Mouse (Mus musculus) cerebellum, adult 11 months (tissue): ENCODE results near the gene Rdx.
"Not testable (repeated sequence)": the region's sequence is repeated elsewhere in the genome, so short reads cannot be mapped to it uniquely, and the experiment has no call there.

ENCODE experiments used
- DNase-seq: peaks from one replicate; pipeline ENCODE4 v3.0.0; 2022

Rdx gene

DNA sequence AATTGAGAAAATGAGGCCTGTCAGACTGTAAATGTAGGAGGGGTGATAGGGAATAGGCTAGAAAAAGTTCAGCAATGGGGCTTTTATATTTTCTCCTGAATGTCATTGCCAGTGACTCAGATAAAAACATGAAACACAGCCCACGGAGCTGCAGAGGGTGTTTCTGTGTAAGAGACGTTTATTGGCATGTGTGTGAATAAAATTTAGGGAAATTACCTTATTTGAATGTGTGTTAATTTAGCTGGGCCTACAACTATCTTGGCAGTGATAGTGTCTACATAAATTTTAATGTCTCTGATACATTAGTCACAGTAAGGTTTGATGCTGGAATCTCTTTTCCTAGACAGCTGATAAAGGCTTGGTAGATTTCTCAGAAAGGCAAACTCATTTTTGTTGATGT is 12.8 kb downstream of the Rdx start:
- no peak for DNase-seq

- no peak for DNase-seq
Observed at GRCm38 (mm10) chr9:52070052-52070451, 23.1 kb downstream of the Rdx start.

DNA sequence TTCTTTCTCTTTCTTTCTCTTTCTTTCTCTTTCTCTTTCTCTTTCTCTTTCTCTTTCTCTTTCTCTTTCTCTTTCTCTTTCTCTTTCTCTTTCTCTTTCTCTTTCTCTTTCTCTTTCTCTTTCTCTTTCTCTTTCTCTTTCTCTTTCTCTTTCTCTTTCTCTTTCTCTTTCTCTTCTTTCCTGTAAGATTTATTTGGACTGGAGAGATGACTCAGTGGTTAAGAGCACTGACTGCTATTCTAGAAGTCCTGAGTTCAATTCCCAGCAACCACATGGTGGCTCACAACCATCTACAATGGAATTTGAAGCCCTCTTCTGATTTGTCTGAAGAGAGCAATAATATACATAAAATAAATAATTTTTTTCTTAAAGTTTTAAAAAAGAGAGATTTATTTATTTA is 24.4 kb downstream of the Rdx start:
- DNase-seq, result not testable (repeated sequence)

GRCm38 (mm10) chr9:52072202-52072601 is 25.2 kb downstream of the Rdx start:
- no peak for DNase-seq

DNA sequence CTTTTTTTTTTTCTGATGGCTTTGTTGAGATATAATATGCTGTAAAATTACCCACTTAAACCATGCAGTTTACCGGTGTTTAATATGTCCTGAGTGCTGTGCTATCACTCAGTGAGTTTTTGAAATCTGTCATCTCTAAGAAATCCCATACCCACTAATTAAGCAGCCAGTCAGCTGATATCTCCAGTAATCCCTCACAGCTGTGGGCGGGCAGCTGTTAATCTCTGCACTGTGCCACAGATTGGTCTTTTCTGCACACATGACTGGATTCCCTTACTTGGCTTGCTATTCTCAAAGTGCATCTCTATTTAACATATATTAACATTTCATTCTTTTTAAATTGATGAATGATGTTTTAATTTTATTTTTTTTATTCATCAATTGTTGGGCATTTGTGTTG is 29.1 kb downstream of the Rdx start:
- no peak for DNase-seq

DNA sequence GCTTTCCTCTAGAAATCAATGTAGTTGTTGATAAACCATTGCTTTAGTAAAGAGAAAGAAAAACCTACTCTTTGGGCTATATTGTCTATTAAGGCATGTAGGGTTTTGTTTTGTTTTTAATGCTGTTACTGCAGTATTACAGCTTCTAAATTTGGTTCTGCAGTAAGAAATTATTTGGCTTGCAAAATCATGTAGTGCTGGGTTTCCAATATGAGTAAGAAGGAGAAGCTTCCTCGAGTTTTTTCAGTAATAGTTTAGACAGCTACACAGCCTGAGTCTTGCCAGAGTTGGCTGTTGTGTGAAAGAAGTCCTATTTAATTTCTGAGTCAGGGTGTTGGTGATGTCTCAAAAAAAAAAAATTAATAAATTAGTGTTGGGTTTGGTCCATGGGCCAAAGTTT is 30.7 kb downstream of the Rdx start:
- DNase-seq, result no peak

DNA sequence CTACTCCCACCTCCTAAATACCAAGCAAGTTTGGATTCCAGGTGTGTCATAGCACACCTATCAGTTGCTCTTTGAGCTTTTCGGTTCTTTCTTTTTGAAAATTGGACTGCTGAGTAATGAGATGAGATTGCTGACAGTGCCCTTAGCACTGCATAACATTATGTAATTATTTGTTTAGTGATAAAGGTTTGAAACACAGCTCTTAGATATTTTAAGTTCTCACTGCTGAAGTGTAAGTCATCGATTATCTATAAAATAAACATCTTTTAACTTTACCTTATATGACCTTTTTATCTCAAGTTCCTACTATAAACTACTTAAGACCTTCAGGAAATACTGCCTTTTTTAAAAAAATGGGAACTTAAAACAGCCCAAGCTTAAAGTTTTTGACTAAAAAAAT is 35.0 kb downstream of the Rdx start:
- DNase-seq, result no peak

DNA sequence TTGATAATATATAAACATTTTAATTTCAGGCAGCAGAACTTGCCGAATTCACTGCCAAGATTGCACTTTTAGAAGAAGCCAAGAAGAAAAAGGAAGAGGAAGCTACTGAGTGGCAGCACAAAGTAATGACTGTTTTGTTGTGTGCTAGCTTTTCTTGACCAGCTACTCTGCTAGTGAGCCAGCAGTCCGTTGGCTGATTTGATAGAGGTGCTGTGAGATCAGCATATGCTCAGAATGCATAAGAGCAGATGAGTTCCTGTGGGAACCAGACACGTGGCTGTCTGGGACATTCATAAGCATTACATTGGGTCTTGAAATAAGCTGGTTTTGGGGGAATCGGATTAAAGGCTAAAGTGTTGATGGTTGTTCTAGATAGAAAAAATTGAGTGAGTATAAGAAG is 35.4 kb downstream of the Rdx start:
- no peak for DNase-seq

- DNase-seq, result no peak
Observed at GRCm38 (mm10) chr9:52091752-52092151, 44.8 kb downstream of the Rdx start.

DNA sequence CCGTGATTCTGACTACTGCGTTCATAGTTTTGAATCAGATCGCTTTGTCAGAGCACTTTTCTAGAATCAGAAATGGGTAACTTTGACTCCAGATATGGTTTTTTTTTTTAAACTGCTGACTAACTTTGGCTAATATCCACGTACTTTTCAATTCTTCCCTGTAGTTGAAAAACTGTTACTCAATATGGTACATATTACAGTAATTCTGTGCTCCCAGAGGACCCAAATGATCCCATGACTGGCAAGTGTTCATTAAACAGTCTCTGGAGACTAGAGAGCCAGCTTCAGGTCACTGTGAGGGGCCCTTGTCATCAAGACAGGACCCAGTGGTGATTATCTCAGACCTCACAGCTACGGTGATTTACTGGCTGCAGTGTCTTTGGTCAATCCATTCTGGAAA is 45.3 kb downstream of the Rdx start:
- no peak for DNase-seq

GRCm38 (mm10) chr9:52093108-52093507 is 46.1 kb downstream of the Rdx start:
- no peak for DNase-seq

GRCm38 (mm10) chr9:52094016-52094415 is 47.0 kb downstream of the Rdx start:
- DNase-seq, result no peak

- no peak for DNase-seq
Observed at GRCm38 (mm10) chr9:52094471-52094980, 47.6 kb downstream of the Rdx start.

- no peak for DNase-seq
Observed at GRCm38 (mm10) chr9:52095666-52096065, 48.7 kb downstream of the Rdx start.

- no peak for DNase-seq
Observed at GRCm38 (mm10) chr9:52097386-52097785, 50.4 kb downstream of the Rdx start.

- peak; percentile 72 for DNase-seq
Observed at GRCm38 (mm10) chr9:52098600-52098999, 51.6 kb downstream of the Rdx start.

- DNase-seq, result no peak
Observed at GRCm38 (mm10) chr9:52100426-52100825, 53.5 kb downstream of the Rdx start.

- peak; percentile 47 for DNase-seq
Observed at GRCm38 (mm10) chr9:52102060-52102844, 55.3 kb downstream of the Rdx start.

- DNase-seq, result no peak
Observed at GRCm38 (mm10) chr9:52103448-52104224, 56.7 kb downstream of the Rdx start.

DNA sequence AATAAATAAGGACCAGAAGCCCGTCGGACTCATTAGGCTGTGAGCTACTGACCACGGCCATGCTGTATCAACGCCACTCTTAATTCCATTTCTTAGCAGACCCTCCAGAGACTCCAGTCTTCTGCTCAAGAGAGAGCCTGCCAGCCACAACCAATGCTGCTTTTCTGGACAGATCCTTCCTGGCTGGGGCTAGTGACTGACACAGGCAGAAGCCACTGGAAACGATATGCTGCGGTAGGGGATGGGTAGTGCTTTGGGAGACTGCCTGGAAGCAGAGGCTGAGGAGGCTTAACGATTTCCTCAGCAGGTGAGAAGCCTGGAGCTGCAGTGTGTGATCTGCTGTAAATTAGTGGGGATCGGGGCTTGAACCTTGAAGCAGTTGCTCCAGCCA is 57.2 kb downstream of the Rdx start:
- no peak for DNase-seq

- no peak for DNase-seq
Observed at GRCm38 (mm10) chr9:52105423-52105822, 58.5 kb downstream of the Rdx start.

- DNase-seq, result no peak
Observed at GRCm38 (mm10) chr9:52107161-52107560, 60.2 kb downstream of the Rdx start.

GRCm38 (mm10) chr9:52110738-52111137 is 63.8 kb downstream of the Rdx start:
- no peak for DNase-seq

DNA sequence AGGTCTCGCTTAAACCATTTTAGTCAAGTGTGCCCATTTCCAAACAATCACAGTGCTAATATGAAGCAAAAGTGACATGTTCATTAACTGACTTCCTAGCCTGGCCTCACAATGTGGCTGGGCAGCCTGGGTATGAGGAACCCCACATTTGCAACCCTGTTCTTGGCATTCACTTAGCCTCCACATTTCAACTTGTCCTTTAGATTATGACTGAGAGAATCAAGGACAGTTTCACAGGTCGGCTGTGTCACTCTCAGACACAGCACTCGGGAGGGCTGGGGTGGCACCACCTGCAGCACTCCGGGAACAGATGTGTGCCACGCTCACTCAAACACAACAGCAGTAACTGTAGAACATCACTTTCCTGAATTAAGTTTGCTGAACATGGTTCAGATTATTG is 66.1 kb downstream of the Rdx start:
- no peak for DNase-seq
